8 mouse cellular contexts compared by ENCODE assay signal in the genomic region with DNA sequence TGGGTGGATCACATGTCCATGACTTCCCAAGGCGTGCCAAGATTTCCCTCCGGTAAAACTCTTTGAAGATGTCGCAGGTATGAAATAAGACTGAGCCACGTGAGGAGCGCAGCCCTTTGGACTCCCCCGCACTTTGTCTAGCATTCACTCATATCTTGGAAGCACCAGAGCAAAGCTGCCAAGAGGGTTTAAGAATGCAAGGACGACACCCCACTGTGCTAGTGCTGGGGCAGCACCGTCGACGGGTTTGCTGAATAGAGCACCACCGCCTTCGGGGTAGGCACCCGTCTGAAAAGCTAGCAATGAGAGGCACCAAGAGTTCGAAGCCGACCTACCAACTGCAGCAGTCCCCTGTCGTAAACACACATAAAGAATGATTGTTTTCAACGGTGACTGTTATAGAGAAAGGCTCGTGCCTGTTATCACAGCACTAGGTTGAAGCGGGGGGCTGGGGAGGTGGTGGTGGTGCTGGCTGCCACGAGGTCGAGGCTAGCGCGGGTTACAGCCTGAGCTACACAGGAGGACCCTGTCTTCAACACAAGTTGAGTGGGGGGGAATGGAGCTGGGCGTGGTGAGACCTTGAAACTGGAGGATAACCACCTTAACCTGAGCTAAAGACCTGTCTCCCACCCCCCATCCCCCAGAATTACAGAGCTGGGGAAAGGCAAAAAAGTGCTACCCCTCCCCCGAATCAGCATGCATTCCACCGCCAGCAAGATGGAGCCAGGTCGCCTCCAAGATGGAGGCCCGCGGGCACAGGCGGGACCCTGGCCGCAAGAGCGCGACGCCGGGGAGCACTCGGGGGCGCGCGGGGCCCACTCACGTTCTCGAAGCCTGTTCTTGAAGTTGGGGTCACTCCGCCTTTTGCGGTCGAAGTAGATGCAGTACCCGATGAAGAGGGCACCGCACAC. TPM values are rescaled to one million over a fixed set of nuclear protein-coding genes. Genes with fewer than 3 reads are reported as not detected.
DNase-seq lines count a peak whose midpoint lies in the region; ATAC-seq and TF ChIP-seq lines count a peak whose summit lies in the region.

No protein-coding gene starts in this region.

- DNase-seq in CD4-positive, CD25-positive, alpha-beta regulatory T cell, adult 2 months (ENCODE audit: low read depth, low spot score): peak; percentile 70
- no peak for DNase-seq in Patski (ENCODE audit: low read depth, low spot score)
- peak; percentile 20 to 43 for DNase-seq in cerebellum, postnatal 25 days
- DNase-seq in gastrocnemius, postnatal 25 days: peak; percentile 21
- DNase-seq in liver, postnatal 0 days: peak; percentile 71
- DNase-seq in ovary, postnatal 36 days (ENCODE audit: low spot score): peak; percentile 33
- DNase-seq in urinary bladder, postnatal 10 days (ENCODE audit: low spot score): no peak

- peaks cover 35% of the 10 kb centered on the region for H3K4me1 ChIP-seq in kidney, embryonic 16.5 days (ENCODE audit: insufficient read depth, low read length)
- peaks cover 25% of the 10 kb centered on the region for H3K4me1 ChIP-seq in liver, postnatal 0 days (ENCODE audit: insufficient read depth)

- H3K4me3 ChIP-seq in kidney, embryonic 16.5 days (ENCODE audit: low read length): peak overlapping the region; percentile 96
- H3K4me3 ChIP-seq in liver, postnatal 0 days (ENCODE audit: low read depth, low read length): peak overlapping the region; percentile 93

- peak overlapping the region; percentile 67 for H3K4me2 ChIP-seq in kidney, embryonic 16.5 days (replicated peaks; ENCODE audit: low read depth, low read length)
- peak overlapping the region; percentile 96 for H3K4me2 ChIP-seq in liver, postnatal 0 days (ENCODE audit: low read depth, low read length)

- under 1% methylated on average over 46 of the region's 46 CpGs for WGBS in kidney, embryonic 16.5 days
- under 1% methylated on average over 41 of the region's 46 CpGs for WGBS in liver, postnatal 0 days (ENCODE audit: insufficient replicate concordance)

- TF ChIP-seq EP300 in liver, postnatal 0 days (IDR thresholded peaks at IDR 0.05; ENCODE audit: low read depth): no peak

- in situ Hi-C loops in Patski (cut with MboI; ENCODE audit: low pct_unique_long_range_greater_than_20kb): no loop called here

- peaks cover 4% of the 10 kb centered on the region for H3K36me3 ChIP-seq in kidney, embryonic 16.5 days (ENCODE audit: insufficient read depth, low read length)
- H3K36me3 ChIP-seq in liver, postnatal 0 days (replicated peaks; ENCODE audit: insufficient read depth, low read length): peaks cover 3% of the 10 kb centered on the region; the same call in 1 of the 2 replicates

- no peaks in the 10 kb centered on the region for H3K27me3 ChIP-seq in Patski
- H3K27me3 ChIP-seq in kidney, embryonic 16.5 days (ENCODE audit: insufficient read depth, low read length): no peaks in the 10 kb centered on the region
- H3K27me3 ChIP-seq in liver, postnatal 0 days (ENCODE audit: insufficient read depth, low read length): no peaks in the 10 kb centered on the region

- POLR2A ChIA-PET in Patski (lab: Charles Lee): interaction anchor here (0.6 to 1.3 kb wide), 3 partner anchors 16 to 462 kb away, joined by 3 to 8 read pairs (median 5); no protein-coding TSS in a partner anchor

- CTCF ChIA-PET in Patski (lab: Charles Lee): interaction anchor here (1.1 to 1.2 kb wide), 2 partner anchors 9 to 14 kb away, joined by 3 to 4 read pairs; no protein-coding TSS in a partner anchor

- H3K27ac ChIP-seq in kidney, embryonic 16.5 days (ENCODE audit: low read length): peak overlapping the region; percentile 92
- H3K27ac ChIP-seq in liver, postnatal 0 days (ENCODE audit: low read depth): peak overlapping the region; percentile 94

- ATAC-seq in Patski: peak; percentile 49
- peak; percentile 66 for ATAC-seq in kidney, embryonic 16.5 days (ENCODE audit: low FRiP score, low TSS enrichment)
- peak; percentile 72 for ATAC-seq in liver, postnatal 0 days

- H3K9ac ChIP-seq in kidney, embryonic 16.5 days (replicated peaks; ENCODE audit: low read length): peak overlapping the region; percentile 93
- peak overlapping the region; percentile 93 for H3K9ac ChIP-seq in liver, postnatal 0 days (replicated peaks)

- TF ChIP-seq CTCF in Patski (IDR thresholded peaks at IDR 0.05): no peak
- no peak for TF ChIP-seq CTCF in liver, postnatal 0 days (IDR thresholded peaks at IDR 0.05; ENCODE audit: low read depth)

- H3K9me3 ChIP-seq in kidney, embryonic 16.5 days (ENCODE audit: low read length): no peaks in the 10 kb centered on the region
- no peaks in the 10 kb centered on the region for H3K9me3 ChIP-seq in liver, postnatal 0 days (ENCODE audit: low read length)

RNA-seq across cellular contexts. Expression of gene Tomm20, which starts 0.6 kb away (rescaled TPM):
- polyA plus RNA-seq in Patski (2021): 316 TPM
- total RNA-seq in gastrocnemius, postnatal 25 days (2021): 10 to 100 TPM; 84.5 to 86.1 TPM
- 258 and 264 TPM in 2 replicates for polyA plus RNA-seq in kidney, embryonic 16.5 days (2015; fragmentation: Nextera tagmentation; extraction: Ambion mirVana)
- 122 and 129 TPM in 2 replicates for polyA plus RNA-seq in liver, postnatal 0 days (2015; fragmentation: Nextera tagmentation; extraction: Ambion mirVana)

RNA-seq across cellular contexts. Expression of gene Rbm34, which starts 25.8 kb away (rescaled TPM):
- polyA plus RNA-seq in Patski (2021): 26.7 TPM
- total RNA-seq in gastrocnemius, postnatal 25 days (2021): 1 to 10 TPM; 3.7 to 4.3 TPM
- polyA plus RNA-seq in kidney, embryonic 16.5 days (2015; fragmentation: Nextera tagmentation; extraction: Ambion mirVana): 20.1 and 20.5 TPM in 2 replicates
- 10.8 and 12.5 TPM in 2 replicates for polyA plus RNA-seq in liver, postnatal 0 days (2015; fragmentation: Nextera tagmentation; extraction: Ambion mirVana)

Comparison
In these comparisons a context has a peak if more than half of its experiments do, and no peak if none do; other contexts are left out.
1. DNase-seq: peak in CD4-positive, CD25-positive, alpha-beta regulatory T cell, adult 2 months (single experiment), cerebellum, postnatal 25 days (2 of 2), gastrocnemius, postnatal 25 days (single experiment), liver, postnatal 0 days (single experiment) and ovary, postnatal 36 days (single experiment); none in Patski (single experiment) and urinary bladder, postnatal 10 days (single experiment).
2. Peak in every context shown above with its lines, with median percentiles within 50 percentile points of each other: ATAC-seq.